Mouse (Mus musculus): ENCODE measurements around the gene Lingo2.

DNA sequence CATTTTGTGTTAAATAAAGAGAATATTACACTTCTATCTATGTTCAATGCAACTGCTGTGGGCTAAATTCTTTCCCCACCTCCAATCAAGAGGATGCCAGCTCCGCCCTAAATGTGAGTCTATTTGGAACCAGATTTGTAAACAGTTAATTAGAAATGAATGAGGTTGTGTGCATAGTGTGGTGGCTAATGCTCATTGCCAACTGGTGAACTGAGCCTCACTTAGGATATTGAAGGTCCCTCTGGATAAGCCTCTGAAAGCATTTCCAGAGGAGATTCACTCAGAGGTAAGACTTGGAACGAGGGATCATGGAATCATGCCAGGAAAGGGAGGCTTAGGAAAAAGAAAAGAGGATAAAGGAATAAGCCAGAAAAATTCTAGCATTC lies 1256.4 kb downstream of the Lingo2 start:
- TF ChIP-seq HCFC1 (IDR thresholded peaks at IDR 0.05; ENCODE audit: borderline replicate concordance, insufficient read depth, low read length) (no peak), CHD2 (IDR thresholded peaks at IDR 0.05; ENCODE audit: low read depth, low read length) (no peak), ZC3H11A (IDR thresholded peaks at IDR 0.05; ENCODE audit: borderline replicate concordance, low read depth, low read length) (no peak), MAFK (IDR thresholded peaks at IDR 0.05; ENCODE audit: insufficient read depth, low read depth, low read length) (no peak), ZNF384 (IDR thresholded peaks at IDR 0.05; ENCODE audit: low read depth, low read length) (no peak)

Data from ES-E14 (cell line).